Comparison of ENCODE assay signal across 8 mouse cellular contexts in the genomic region with DNA sequence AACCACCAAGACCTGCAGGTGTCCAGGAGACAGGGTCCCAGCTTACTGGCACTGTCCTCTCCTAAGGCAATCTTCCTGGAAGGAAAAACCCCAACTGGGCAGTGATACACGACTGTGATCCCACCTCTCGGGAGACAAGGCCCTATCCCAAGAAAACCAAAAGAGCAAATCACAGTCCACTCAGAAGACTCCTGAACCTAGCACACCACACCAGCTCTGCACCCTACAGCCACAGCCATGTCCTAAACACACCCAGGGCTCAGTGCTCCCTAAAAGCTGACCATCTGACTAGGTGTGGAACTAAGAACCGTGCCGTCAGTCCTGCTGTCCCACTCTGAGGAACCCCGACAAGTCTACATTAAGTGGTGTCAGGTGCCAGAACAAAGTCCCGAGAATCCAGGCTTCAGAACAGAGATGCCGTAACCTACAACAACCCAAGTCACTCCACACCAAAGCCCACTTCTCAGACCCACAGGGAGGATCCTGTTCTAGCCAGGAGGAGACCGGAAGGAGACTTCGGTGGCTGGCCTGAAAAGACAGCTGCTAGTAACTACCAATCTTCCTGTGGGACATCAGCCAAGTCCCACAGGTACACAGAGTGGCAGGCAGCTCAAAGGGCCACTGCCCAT. TPM values are rescaled to one million over a fixed set of nuclear protein-coding genes. Genes with fewer than 3 reads are reported as not detected.
DNase-seq lines count a peak whose midpoint lies in the region; ATAC-seq and TF ChIP-seq lines count a peak whose summit lies in the region.

No protein-coding gene starts in this region.

- H3K36me3 ChIP-seq in embryonic facial prominence, embryonic 14.5 days (ENCODE audit: control insufficient read depth, insufficient read depth, low read length): peaks cover 4% of the 10 kb centered on the region; the same call in 1 of the 2 replicates
- H3K36me3 ChIP-seq in hindbrain, embryonic 16.5 days (ENCODE audit: control insufficient read depth, insufficient read depth, low read length): no peaks in the 10 kb centered on the region
- H3K36me3 ChIP-seq in midbrain, postnatal 0 days (ENCODE audit: insufficient read depth, low read length): no peaks in the 10 kb centered on the region

- peaks cover 57% of the 10 kb centered on the region for H3K4me1 ChIP-seq in embryonic facial prominence, embryonic 14.5 days (ENCODE audit: control insufficient read depth, insufficient read depth, low read length)
- peaks cover 75% of the 10 kb centered on the region for H3K4me1 ChIP-seq in hindbrain, embryonic 16.5 days (ENCODE audit: control insufficient read depth, insufficient read depth, low read depth, low read length)
- peaks cover 53% of the 10 kb centered on the region for H3K4me1 ChIP-seq in midbrain, postnatal 0 days (ENCODE audit: insufficient read depth, low read length)

- TF ChIP-seq CTCF in midbrain, postnatal 0 days (IDR thresholded peaks at IDR 0.05): no peak

- H3K9me3 ChIP-seq in embryonic facial prominence, embryonic 14.5 days (ENCODE audit: control insufficient read depth, low read length): no peaks in the 10 kb centered on the region
- H3K9me3 ChIP-seq in hindbrain, embryonic 16.5 days (ENCODE audit: control insufficient read depth, low read length): no peaks in the 10 kb centered on the region
- no peaks in the 10 kb centered on the region for H3K9me3 ChIP-seq in midbrain, postnatal 0 days (ENCODE audit: low read length)

- no peak for ATAC-seq in embryonic facial prominence, embryonic 14.5 days (ENCODE audit: low read depth)
- ATAC-seq in hindbrain, embryonic 16.5 days: no peak
- no peak for ATAC-seq in midbrain, postnatal 0 days (ENCODE audit: low FRiP score)

- H3K27ac ChIP-seq in embryonic facial prominence, embryonic 14.5 days (replicated peaks; ENCODE audit: low read depth, low read length): no peak overlapping the region
- no peak overlapping the region for H3K27ac ChIP-seq in hindbrain, embryonic 16.5 days (ENCODE audit: low read depth, low read length)
- H3K27ac ChIP-seq in midbrain, postnatal 0 days (ENCODE audit: low read depth, low read length): no peak overlapping the region

- DNase-seq in kidney, postnatal 10 days: peak; percentile 43
- DNase-seq in kidney, adult 9 months: no peak
- no peak for DNase-seq in embryonic facial prominence, embryonic 14.5 days (ENCODE audit: low spot score)
- no peak for DNase-seq in midbrain, postnatal 0 days (ENCODE audit: low spot score)
- DNase-seq in right cerebral cortex, postnatal 10 days (ENCODE audit: low spot score in 2 of 2): no peak
- DNase-seq in right cerebral cortex, postnatal 25 days: no peak
- no peak for DNase-seq in thymus, postnatal 25 days

- H3K4me3 ChIP-seq in embryonic facial prominence, embryonic 14.5 days (ENCODE audit: low read depth, low read length): peak overlapping the region; percentile 87
- no peak overlapping the region for H3K4me3 ChIP-seq in hindbrain, embryonic 16.5 days (ENCODE audit: low read length)
- 0 out of 2 replicates have a peak overlapping the region, but pooled peaks have one; percentile 3 for H3K4me3 ChIP-seq in midbrain, postnatal 0 days (ENCODE audit: low read depth, low read length)

- peak overlapping the region; percentile 93 for H3K4me2 ChIP-seq in embryonic facial prominence, embryonic 14.5 days (ENCODE audit: low read depth, low read length)
- H3K4me2 ChIP-seq in hindbrain, embryonic 16.5 days (ENCODE audit: low read length): peak overlapping the region; percentile 98
- peak overlapping the region; percentile 100 for H3K4me2 ChIP-seq in midbrain, postnatal 0 days (ENCODE audit: low read depth, low read length, poor library complexity, severe bottlenecking)

- H3K27me3 ChIP-seq in embryonic facial prominence, embryonic 14.5 days (replicated peaks; ENCODE audit: control insufficient read depth, insufficient read depth, low read length): no peaks in the 10 kb centered on the region
- no peaks in the 10 kb centered on the region for H3K27me3 ChIP-seq in hindbrain, embryonic 16.5 days (replicated peaks; ENCODE audit: control insufficient read depth, insufficient read depth, low read length)
- H3K27me3 ChIP-seq in midbrain, postnatal 0 days (ENCODE audit: insufficient read depth, low read length): no peaks in the 10 kb centered on the region

- 46% methylated on average over 9 of the region's 9 CpGs for WGBS in embryonic facial prominence, embryonic 14.5 days
- 79% methylated on average over 9 of the region's 9 CpGs for WGBS in hindbrain, embryonic 16.5 days
- WGBS in midbrain, postnatal 0 days: 82% methylated on average over 9 of the region's 9 CpGs

- H3K9ac ChIP-seq in embryonic facial prominence, embryonic 14.5 days (ENCODE audit: low read depth, low read length): peak overlapping the region; percentile 94; the same call in 1 of the 2 replicates
- H3K9ac ChIP-seq in hindbrain, embryonic 16.5 days (ENCODE audit: low read depth, low read length): no peak overlapping the region
- no peak overlapping the region for H3K9ac ChIP-seq in midbrain, postnatal 0 days (replicated peaks; ENCODE audit: low read length, poor library complexity, severe bottlenecking)

RNA-seq across cellular contexts. Expression of gene Ski, which starts 4.2 kb away (rescaled TPM):
- polyA plus RNA-seq in embryonic facial prominence, embryonic 14.5 days (2014; fragmentation: Nextera tagmentation; extraction: Ambion mirVana): 34.1 and 34.9 TPM in 2 replicates
- polyA plus RNA-seq in hindbrain, embryonic 16.5 days (2015; fragmentation: Nextera tagmentation; extraction: Ambion mirVana): 11.1 TPM in 2 replicates
- 59.8 and 63.1 TPM in 2 replicates for total RNA-seq in midbrain, postnatal 0 days (2014; rRNA removed)
- polyA plus RNA-seq in midbrain, postnatal 0 days (2015; fragmentation: Nextera tagmentation; extraction: Ambion mirVana): 7.1 and 8.4 TPM in 2 replicates

RNA-seq across cellular contexts. Expression of gene Faap20, which starts 31.4 kb away (rescaled TPM):
- polyA plus RNA-seq in embryonic facial prominence, embryonic 14.5 days (2014; fragmentation: Nextera tagmentation; extraction: Ambion mirVana): 66.1 and 68.5 TPM in 2 replicates
- polyA plus RNA-seq in hindbrain, embryonic 16.5 days (2015; fragmentation: Nextera tagmentation; extraction: Ambion mirVana): 72.1 and 72.5 TPM in 2 replicates
- 39.5 and 48.7 TPM in 2 replicates for total RNA-seq in midbrain, postnatal 0 days (2014; rRNA removed)
- 56.6 and 57.1 TPM in 2 replicates for polyA plus RNA-seq in midbrain, postnatal 0 days (2015; fragmentation: Nextera tagmentation; extraction: Ambion mirVana)
